Mouse (Mus musculus) liver, postnatal 0 days (tissue): ENCODE results near the gene Lrguk. TPM values are rescaled to one million over a fixed set of nuclear protein-coding genes. Genes with fewer than 3 reads are reported as not detected.

Experiments used
- ATAC-seq: fragments of 200-750 bp; cut with Nextera tagmentation; 2 replicates; pipeline ENCODE4 v1.8.0; 2017; ENCODE audit warnings: mild to moderate bottlenecking, moderate library complexity
- DNase-seq: peaks from one replicate; pipeline ENCODE4 v3.0.0-alpha.2; 2016
- H3K27ac ChIP-seq: fragments of 300-500 bp; sonication (generic); 2 replicates; pipeline ENCODE4 v1.5.1; 2014; ENCODE audit warnings: antibody characterized with exemption, moderate library complexity, mild to moderate bottlenecking, low read depth
- H3K27me3 ChIP-seq: fragments of 300-500 bp; sonication (generic); 2 replicates; pipeline ENCODE4 v1.6.1; 2014; ENCODE audit warnings: low read length, control low read depth, mixed read lengths; ENCODE audit not compliant: insufficient read depth
- H3K36me3 ChIP-seq: fragments of 300-500 bp; sonication (generic); replicated peaks from 2 replicates; pipeline ENCODE4 v1.6.1; 2014; ENCODE audit warnings: mild to moderate bottlenecking, control low read depth, low read length, moderate library complexity, mixed read lengths; ENCODE audit not compliant: insufficient read depth
- H3K4me1 ChIP-seq: fragments of 300-500 bp; sonication (generic); 2 replicates; pipeline ENCODE4 v1.6.1; 2014; ENCODE audit warnings: antibody characterized with exemption, mild to moderate bottlenecking, control low read depth; ENCODE audit not compliant: insufficient read depth
- H3K4me2 ChIP-seq: fragments of 300-500 bp; sonication (generic); 2 replicates; pipeline ENCODE4 v1.6.1; 2014; ENCODE audit warnings: low read depth, mild to moderate bottlenecking, low read length, moderate library complexity, mixed read lengths
- H3K4me3 ChIP-seq: fragments of 300-500 bp; sonication (generic); 2 replicates; pipeline ENCODE4 v1.5.1; 2014; ENCODE audit warnings: low read depth, low read length
- H3K9ac ChIP-seq: fragments of 300-500 bp; sonication (generic); replicated peaks from 2 replicates; pipeline ENCODE4 v1.6.1; 2014; ENCODE audit warnings: mild to moderate bottlenecking, moderate library complexity
- H3K9me3 ChIP-seq: fragments of 300-500 bp; sonication (generic); 2 replicates; pipeline ENCODE4 v1.6.1; 2016; ENCODE audit warnings: mild to moderate bottlenecking, control low read depth, low read length, mixed read lengths
- CTCF ChIP-seq: sonication (generic); IDR thresholded peaks from 2 replicates; pipeline ENCODE4 v1.5.1; 2016; ENCODE audit warnings: antibody characterized with exemption, low read depth
- EP300 ChIP-seq: IDR thresholded peaks from 2 replicates; pipeline ENCODE4 v1.6.1; 2016; ENCODE audit warnings: antibody characterized with exemption, low read depth, mild to moderate bottlenecking
- WGBS: fragments of 180-500 bp; shearing (Covaris S2); extraction: QIAGEN DNeasy Blood & Tissue Kit; methylation state at CpG from one replicate; pipeline ENCODE4 v1.1.7; 2014; ENCODE audit not compliant: insufficient replicate concordance; 5-methylcytosine and 5-hydroxymethylcytosine counted together
- polyA plus RNA-seq: library from polyadenylated mRNA; unstranded; fragments of >200 nt; fragmentation: Nextera tagmentation; extraction: Ambion mirVana; gene quantifications from 2 replicates; pipeline ENCODE4 v1.2.1, GENCODE M21; 2015

The Lrguk gene
- polyA plus RNA-seq, 1 experiment from 2014 or later, result 0.04 TPM

GRCm38 (mm10) chr6:34034577-34035461, 5.6 kb downstream of the Lrguk start:
- no peak for TF ChIP-seq CTCF
- TF ChIP-seq EP300, result no peak
- ATAC-seq (no peak), DNase-seq (no peak)
- no peak overlapping the region for H3K9ac ChIP-seq
- H3K36me3 ChIP-seq, result no peaks in the 10 kb centered on the region
- no peak overlapping the region for H3K4me3 ChIP-seq
- peaks cover under 1% of the 10 kb centered on the region for H3K4me1 ChIP-seq
- WGBS, result 38% methylated on average over 15 of the region's 15 CpGs
- no peaks in the 10 kb centered on the region for H3K27me3 ChIP-seq
- no peak overlapping the region for H3K27ac ChIP-seq
- H3K4me2 ChIP-seq, result no peak overlapping the region
- H3K9me3 ChIP-seq, result no peaks in the 10 kb centered on the region

GRCm38 (mm10) chr6:34040624-34041235, 11.5 kb downstream of the Lrguk start:
- no peak overlapping the region for H3K4me2 ChIP-seq
- no peak for TF ChIP-seq EP300
- TF ChIP-seq CTCF, result peak; percentile 93
- 37% methylated on average over 12 of the region's 12 CpGs for WGBS
- H3K9ac ChIP-seq, result no peak overlapping the region
- DNase-seq, result peak; percentile 74
- H3K27me3 ChIP-seq, result no peaks in the 10 kb centered on the region
- H3K36me3 ChIP-seq, result no peaks in the 10 kb centered on the region
- peak; percentile 35; the same call in 1 of the 2 replicates for ATAC-seq
- H3K9me3 ChIP-seq, result no peaks in the 10 kb centered on the region
- H3K27ac ChIP-seq, result no peak overlapping the region
- H3K4me1 ChIP-seq, result no peaks in the 10 kb centered on the region
- no peak overlapping the region for H3K4me3 ChIP-seq

- Histone ChIP-seq H3K9ac (no peak overlapping the region), H3K9me3 (no peaks in the 10 kb centered on the region), H3K36me3 (no peaks in the 10 kb centered on the region), H3K4me2 (no peak overlapping the region), H3K27me3 (no peaks in the 10 kb centered on the region), H3K4me1 (no peaks in the 10 kb centered on the region), H3K27ac (no peak overlapping the region), H3K4me3 (no peak overlapping the region)
- 76% methylated on average over 11 of the region's 11 CpGs for WGBS
- ATAC-seq, result no peak
- DNase-seq, result no peak
- TF ChIP-seq EP300, result no peak
- TF ChIP-seq CTCF, result no peak
Observed at GRCm38 (mm10) chr6:34041589-34042280, 12.5 kb downstream of the Lrguk start.

GRCm38 (mm10) chr6:34044228-34044811, 15.1 kb downstream of the Lrguk start:
- ATAC-seq, result no peak
- H3K27ac ChIP-seq, result no peak overlapping the region
- DNase-seq, result no peak

GRCm38 (mm10) chr6:34044846-34045540, 15.7 kb downstream of the Lrguk start:
- 84% methylated on average over 9 of the region's 9 CpGs for WGBS
- ATAC-seq, result no peak
- no peak for TF ChIP-seq CTCF
- TF ChIP-seq EP300, result no peak
- Histone ChIP-seq H3K4me2 (no peak overlapping the region), H3K9ac (no peak overlapping the region), H3K9me3 (no peaks in the 10 kb centered on the region), H3K27ac (no peak overlapping the region), H3K4me1 (no peaks in the 10 kb centered on the region), H3K4me3 (no peak overlapping the region), H3K36me3 (no peaks in the 10 kb centered on the region), H3K27me3 (no peaks in the 10 kb centered on the region)
- no peak for DNase-seq

More at GRCm38 (mm10) chr6:34044228-34044811, 15.1 kb downstream of the Lrguk start:
- Histone ChIP-seq H3K9me3 (no peaks in the 10 kb centered on the region), H3K4me1 (no peaks in the 10 kb centered on the region), H3K9ac (no peak overlapping the region), H3K4me2 (no peak overlapping the region), H3K4me3 (no peak overlapping the region), H3K36me3 (no peaks in the 10 kb centered on the region), H3K27me3 (no peaks in the 10 kb centered on the region)
- WGBS, result 66% methylated on average over 12 of the region's 12 CpGs
- TF ChIP-seq EP300, result no peak
- no peak for TF ChIP-seq CTCF
